Mouse (Mus musculus) kidney, embryonic 14.5 days (tissue): ENCODE data around the gene Banf1. TPM values are rescaled to one million over a fixed set of nuclear protein-coding genes. Genes with fewer than 3 reads are reported as not detected.
"Not testable (repeated sequence)": the region's sequence is repeated elsewhere in the genome, so short reads cannot be mapped to it uniquely, and the experiment has no call there.

Experiments used
- ATAC-seq: fragments of 200-750 bp; cut with Nextera tagmentation; 2 replicates; pipeline ENCODE4 v1.8.0; 2017; ENCODE audit warnings: moderate number of reproducible peaks, mild to moderate bottlenecking, moderate TSS enrichment, moderate library complexity; ENCODE audit not compliant: low FRiP score, low TSS enrichment
- H3K27ac ChIP-seq: fragments of 300-500 bp; sonication (generic); 2 replicates; pipeline ENCODE4 v1.5.1; 2014; ENCODE audit warnings: low read depth, mild to moderate bottlenecking, low read length, moderate library complexity, mixed read lengths
- H3K27me3 ChIP-seq: fragments of 300-500 bp; sonication (generic); 2 replicates; pipeline ENCODE4 v1.6.1; 2014; ENCODE audit warnings: mild to moderate bottlenecking, low read length; ENCODE audit not compliant: control insufficient read depth, insufficient read depth
- H3K36me3 ChIP-seq: fragments of 300-500 bp; sonication (generic); 2 replicates; pipeline ENCODE4 v1.6.1; 2014; ENCODE audit warnings: low read length, mixed read lengths; ENCODE audit not compliant: control insufficient read depth, insufficient read depth
- H3K4me1 ChIP-seq: fragments of 300-500 bp; sonication (generic); 2 replicates; pipeline ENCODE4 v1.6.1; 2014; ENCODE audit warnings: low read length, mixed read lengths; ENCODE audit not compliant: control insufficient read depth, insufficient read depth
- H3K4me2 ChIP-seq: fragments of 300-500 bp; sonication (generic); replicated peaks from 2 replicates; pipeline ENCODE4 v1.6.1; 2014; ENCODE audit warnings: low read depth, mild to moderate bottlenecking, low read length
- H3K4me3 ChIP-seq: fragments of 300-500 bp; sonication (generic); 2 replicates; pipeline ENCODE4 v1.5.1; 2014; ENCODE audit warnings: mild to moderate bottlenecking, low read length
- H3K9ac ChIP-seq: fragments of 300-500 bp; sonication (generic); 2 replicates; pipeline ENCODE4 v1.6.1; 2014; ENCODE audit warnings: low read depth, mild to moderate bottlenecking, low read length, moderate library complexity
- H3K9me3 ChIP-seq: fragments of 300-500 bp; sonication (generic); 2 replicates; pipeline ENCODE4 v1.6.1; 2016; ENCODE audit warnings: low read length; ENCODE audit not compliant: control insufficient read depth
- WGBS: fragments of 180-500 bp; shearing (Covaris S2); extraction: QIAGEN DNeasy Blood & Tissue Kit; methylation state at CpG from one replicate; pipeline ENCODE4 v1.1.7; 2014; 5-methylcytosine and 5-hydroxymethylcytosine counted together
- polyA plus RNA-seq: library from polyadenylated mRNA; unstranded; fragments of >200 nt; fragmentation: Nextera tagmentation; extraction: Ambion mirVana; gene quantifications from 2 replicates; pipeline ENCODE4 v1.2.1, GENCODE M21; 2014

Banf1 gene
- polyA plus RNA-seq, 1 experiment from 2014 or later: 527 TPM

DNA sequence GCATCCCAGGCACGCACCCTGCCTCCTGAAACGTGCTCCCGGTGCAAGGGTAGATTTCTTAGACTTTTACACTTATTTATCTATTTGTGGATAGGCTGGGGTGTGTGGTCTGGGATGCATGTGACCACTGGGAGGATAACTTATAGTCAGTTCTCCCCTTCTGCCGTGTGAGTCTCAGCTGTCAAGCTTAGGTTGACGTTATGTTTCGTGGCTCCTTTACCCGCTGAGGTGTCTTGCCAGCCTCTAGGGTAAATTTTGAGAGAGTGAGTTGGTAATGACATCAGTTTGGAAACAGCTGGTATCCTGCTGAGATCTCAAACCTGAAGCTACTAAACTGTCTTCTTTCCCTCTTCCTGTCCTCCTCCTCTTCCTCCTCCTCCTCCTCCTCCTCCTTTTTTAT, 39.0 kb upstream of the Banf1 start:
- no peaks in the 10 kb centered on the region for H3K9me3 ChIP-seq
- WGBS: 14% methylated on average over 7 of the region's 7 CpGs
- no peak for ATAC-seq
- H3K4me2 ChIP-seq: peak overlapping the region; percentile 52
- no peaks in the 10 kb centered on the region for H3K27me3 ChIP-seq
- H3K4me1 ChIP-seq: 0 out of 2 replicates have a peak, but pooled peaks cover 3% of the 10 kb centered on the region
- H3K27ac ChIP-seq: peak overlapping the region; percentile 26; the same call in 1 of the 2 replicates
- 0 out of 2 replicates have a peak, but pooled peaks cover 4% of the 10 kb centered on the region for H3K36me3 ChIP-seq
- peak overlapping the region; percentile 39 for H3K4me3 ChIP-seq
- H3K9ac ChIP-seq: peak overlapping the region; percentile 51; the same call in 1 of the 2 replicates

DNA sequence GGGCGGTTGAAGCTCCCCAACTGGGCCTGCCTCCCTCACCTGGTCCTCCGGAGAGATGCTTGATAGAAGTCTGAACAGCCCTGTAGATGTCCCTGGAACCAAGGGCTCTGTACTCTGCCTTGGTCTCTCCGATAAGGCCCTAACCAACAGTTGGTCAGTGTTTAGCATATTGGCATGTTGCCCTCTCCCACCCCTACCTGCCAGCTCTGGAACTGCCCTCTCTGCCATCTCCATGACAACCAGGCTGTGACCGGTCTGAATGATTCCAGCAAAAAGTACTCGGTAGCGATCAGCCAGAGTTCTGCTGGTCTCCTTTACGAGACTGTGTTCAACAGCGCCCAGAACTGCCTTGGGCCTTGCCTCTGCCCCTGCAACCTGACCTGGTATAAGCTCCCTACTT, 35.3 kb upstream of the Banf1 start, which contains the start of gene Tsga10ip:
Gene Tsga10ip (minus strand): TSS at position 234 of the 400 bp plus-strand sequence.
- no peak within 1 kb of the TSS for H3K4me3 ChIP-seq
- no peaks in the 10 kb centered on the region for H3K9me3 ChIP-seq
- WGBS: 78% methylated on average over 8 of the region's 8 CpGs
- ATAC-seq: no peak
- no peaks in the 10 kb centered on the region for H3K4me1 ChIP-seq
- H3K27me3 ChIP-seq: no peaks in the 10 kb centered on the region
- H3K27ac ChIP-seq: no peak within 1 kb of the TSS
- H3K9ac ChIP-seq: no peak within 1 kb of the TSS
- no peaks in the 10 kb centered on the region for H3K36me3 ChIP-seq
- H3K4me2 ChIP-seq: no peak within 1 kb of the TSS

DNA sequence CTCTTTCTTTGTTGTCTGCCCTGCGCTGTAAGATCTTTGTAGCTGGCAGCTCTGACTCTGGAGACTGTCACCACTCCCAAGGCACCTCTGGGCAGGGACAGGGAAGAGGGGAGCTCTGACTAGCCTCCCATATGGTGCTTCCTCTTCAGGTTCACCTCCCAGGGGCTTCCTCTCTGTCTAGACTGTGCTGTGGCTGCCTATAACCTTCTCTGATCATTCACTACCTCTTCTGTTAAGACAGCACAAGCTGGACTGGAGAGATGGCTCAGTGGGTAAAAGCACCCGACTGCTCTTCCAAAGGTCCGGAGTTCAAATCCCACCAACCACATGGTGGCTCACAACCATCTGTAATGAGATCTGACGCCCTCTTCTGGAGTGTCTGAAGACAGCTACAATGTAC, 34.1 kb upstream of the Banf1 start:
- WGBS: 74% methylated on average over 4 of the region's 4 CpGs
- not testable (repeated sequence) for H3K4me3 ChIP-seq, H3K9me3 ChIP-seq, H3K27me3 ChIP-seq, H3K9ac ChIP-seq, H3K27ac ChIP-seq, H3K4me2 ChIP-seq, H3K36me3 ChIP-seq, H3K4me1 ChIP-seq, ATAC-seq

DNA sequence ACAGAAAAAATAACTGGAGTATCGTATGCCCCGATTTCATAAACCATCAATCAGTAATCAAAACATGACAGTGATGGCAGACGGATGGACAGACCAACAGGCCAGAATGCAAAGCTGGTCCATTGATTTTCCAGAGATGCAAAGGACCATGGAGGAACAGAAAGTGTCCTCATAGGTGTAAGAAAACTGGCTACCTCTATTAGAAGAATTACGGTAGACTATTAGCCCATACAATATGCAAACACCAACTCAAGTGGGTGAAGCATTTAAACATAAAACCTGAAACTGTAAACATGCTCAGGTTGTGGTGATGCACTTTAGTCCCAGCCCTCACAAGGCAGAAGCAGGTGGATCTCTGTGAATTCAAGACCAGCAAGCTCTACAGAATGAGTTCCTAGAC, 28.4 kb upstream of the Banf1 start:
- Histone ChIP-seq H3K4me1 (0 out of 2 replicates have a peak, but pooled peaks cover 1% of the 10 kb centered on the region), H3K9ac (no peak overlapping the region), H3K36me3 (no peaks in the 10 kb centered on the region), H3K9me3 (no peaks in the 10 kb centered on the region), H3K27ac (no peak overlapping the region), H3K4me2 (no peak overlapping the region), H3K27me3 (no peaks in the 10 kb centered on the region), H3K4me3 (no peak overlapping the region)
- ATAC-seq: no peak
- 75% methylated on average over 4 of the region's 4 CpGs for WGBS

DNA sequence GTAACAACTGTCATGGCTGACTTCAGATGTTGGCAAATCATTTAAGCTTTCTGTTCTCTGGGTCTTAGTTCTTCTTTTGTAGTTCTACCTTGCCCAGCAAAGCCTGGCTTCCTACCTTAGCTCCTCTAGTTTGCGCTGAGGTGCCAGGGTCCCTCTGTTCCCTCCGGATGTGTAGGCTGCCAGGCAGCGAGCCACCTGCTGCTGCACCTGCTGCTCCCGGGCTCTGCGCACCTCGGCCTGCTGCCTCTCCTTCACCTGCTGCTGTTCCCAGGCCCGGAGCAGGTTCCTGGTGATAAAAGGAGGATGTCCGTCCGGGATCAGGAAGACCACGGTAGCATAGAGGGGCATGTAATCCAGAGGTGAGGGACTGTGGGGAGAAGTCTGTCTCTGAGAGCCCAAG, 27.2 kb upstream of the Banf1 start:
- no peak overlapping the region for H3K4me2 ChIP-seq
- no peaks in the 10 kb centered on the region for H3K9me3 ChIP-seq
- H3K4me3 ChIP-seq: no peak overlapping the region
- H3K27ac ChIP-seq: no peak overlapping the region
- H3K9ac ChIP-seq: no peak overlapping the region
- H3K27me3 ChIP-seq: no peaks in the 10 kb centered on the region
- H3K4me1 ChIP-seq: peaks cover 8% of the 10 kb centered on the region; the same call in 1 of the 2 replicates
- H3K36me3 ChIP-seq: no peaks in the 10 kb centered on the region
- ATAC-seq: no peak
- WGBS: 51% methylated on average over 10 of the region's 10 CpGs

DNA sequence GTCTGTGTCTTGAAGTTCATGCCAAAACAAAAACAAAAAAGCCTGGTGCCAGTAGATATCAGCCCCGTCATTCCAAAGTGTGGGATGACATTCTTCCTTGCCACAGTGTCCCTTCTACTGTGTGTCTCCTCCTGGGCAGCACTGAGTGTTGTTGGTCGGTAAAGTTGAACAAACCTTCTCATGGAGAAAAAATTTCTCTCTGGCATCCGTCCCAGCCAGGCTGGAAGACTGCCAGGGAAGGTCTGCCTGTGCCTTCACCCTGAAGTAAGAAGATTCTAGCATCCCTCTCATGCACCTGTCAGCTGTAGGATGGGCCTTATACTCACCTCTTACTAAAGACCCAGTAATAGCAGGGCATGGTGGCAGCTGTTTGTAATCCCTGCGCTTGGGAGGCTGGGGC, 25.9 kb upstream of the Banf1 start:
- H3K4me3 ChIP-seq: no peak overlapping the region
- no peaks in the 10 kb centered on the region for H3K36me3 ChIP-seq
- no peaks in the 10 kb centered on the region for H3K9me3 ChIP-seq
- no peak overlapping the region for H3K27ac ChIP-seq
- no peak overlapping the region for H3K4me2 ChIP-seq
- H3K9ac ChIP-seq: no peak overlapping the region
- no peak for ATAC-seq
- 66% methylated on average over 4 of the region's 4 CpGs for WGBS
- H3K27me3 ChIP-seq: no peaks in the 10 kb centered on the region
- peaks cover 8% of the 10 kb centered on the region; the same call in 1 of the 2 replicates for H3K4me1 ChIP-seq

DNA sequence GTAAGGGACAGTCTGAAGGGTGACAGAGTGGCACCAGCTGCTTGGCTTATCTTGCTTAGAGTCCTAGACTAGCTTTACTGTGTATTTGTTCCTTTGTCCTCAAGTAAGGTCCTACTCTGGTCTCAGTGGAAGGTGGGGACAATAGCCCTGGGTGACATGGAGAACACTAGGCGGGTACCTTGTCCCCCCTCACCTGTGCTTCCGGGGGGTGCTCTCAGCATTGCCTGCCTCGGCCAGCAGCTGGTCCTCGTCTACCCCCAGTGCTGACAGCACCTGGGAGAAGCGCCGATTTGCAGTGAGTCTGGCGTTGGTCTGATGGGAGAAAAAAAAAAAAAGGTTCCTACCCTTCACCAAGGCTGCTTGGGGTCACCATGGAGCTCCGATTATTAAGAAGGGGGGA, 23.4 kb upstream of the Banf1 start:
- Histone ChIP-seq H3K4me2 (peak overlapping the region; percentile 60), H3K27ac (peak overlapping the region; percentile 6; the same call in 1 of the 2 replicates), H3K27me3 (no peaks in the 10 kb centered on the region), H3K4me3 (peak overlapping the region; percentile 97), H3K9ac (peak overlapping the region; percentile 47; the same call in 1 of the 2 replicates), H3K36me3 (peaks cover 8% of the 10 kb centered on the region; the same call in 1 of the 2 replicates), H3K9me3 (no peaks in the 10 kb centered on the region), H3K4me1 (peaks cover 16% of the 10 kb centered on the region)
- 69% methylated on average over 8 of the region's 8 CpGs for WGBS
- ATAC-seq: no peak

DNA sequence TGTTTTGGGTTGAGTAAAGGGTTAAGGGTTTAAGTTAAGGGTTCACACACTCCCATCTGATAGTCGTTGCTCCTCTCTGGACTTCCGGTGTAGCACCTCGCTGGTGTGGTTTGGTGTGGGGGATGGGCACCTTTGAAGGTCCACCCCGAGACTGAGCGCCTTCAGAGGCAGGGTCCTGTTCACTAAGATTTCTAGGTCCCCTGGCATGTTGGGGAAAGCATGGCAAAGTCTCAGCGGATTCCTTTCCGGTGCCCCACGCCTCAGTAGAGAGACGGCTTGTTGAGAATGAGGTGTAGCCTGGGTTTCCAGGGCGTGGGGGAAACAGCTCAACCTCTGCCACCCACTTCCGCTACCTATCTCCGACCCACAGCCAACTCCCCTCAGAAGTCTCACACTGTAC, 22.7 kb upstream of the Banf1 start:
- Histone ChIP-seq H3K27ac (peak overlapping the region; percentile 6; the same call in 1 of the 2 replicates), H3K4me3 (peak overlapping the region; percentile 97), H3K9ac (peak overlapping the region; percentile 47; the same call in 1 of the 2 replicates), H3K4me1 (peaks cover 16% of the 10 kb centered on the region), H3K36me3 (peaks cover 16% of the 10 kb centered on the region), H3K27me3 (no peaks in the 10 kb centered on the region), H3K9me3 (no peaks in the 10 kb centered on the region), H3K4me2 (peak overlapping the region; percentile 60)
- no peak; the same call in 1 of the 2 replicates for ATAC-seq
- WGBS: 22% methylated on average over 12 of the region's 12 CpGs

DNA sequence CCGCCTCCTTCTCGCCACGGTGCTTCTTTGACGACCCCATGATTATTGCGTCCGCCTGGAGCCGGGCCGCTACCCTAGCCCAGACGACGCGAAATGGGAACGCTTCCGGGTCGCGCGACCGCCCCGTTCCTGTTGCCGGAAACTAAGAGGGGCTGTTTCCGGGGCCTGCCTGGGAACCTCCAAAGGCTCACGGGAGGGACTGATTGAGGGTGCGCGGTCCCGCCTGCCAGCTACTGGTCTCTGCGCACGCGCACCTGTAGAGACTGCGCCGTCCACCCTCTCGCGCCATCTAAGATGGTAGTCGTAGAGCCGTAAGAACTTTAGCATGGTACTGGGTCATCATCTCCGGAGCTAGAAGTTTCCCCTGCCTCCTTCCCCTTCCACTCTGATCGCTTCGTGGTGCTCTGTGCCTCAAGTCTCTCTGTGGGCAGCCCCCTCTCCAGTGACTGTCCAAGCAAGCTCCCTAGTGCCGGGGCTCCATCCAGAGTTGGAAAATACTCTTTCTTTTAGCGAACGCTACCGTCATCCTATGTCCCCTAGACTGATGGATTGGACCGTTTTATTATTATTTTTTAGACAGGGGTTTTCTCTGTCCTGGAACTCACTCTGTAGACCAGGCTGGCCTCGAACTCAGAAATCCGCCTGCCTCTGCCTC, 21.7 kb upstream of the Banf1 start, which contains the start of gene Sart1:
Gene Sart1 (minus strand): TSS at position 116 of the 655 bp plus-strand sequence.
- peak; percentile 95 for ATAC-seq
- H3K27ac ChIP-seq: peak within 1 kb of the TSS; percentile 86
- no peaks in the 10 kb centered on the region for H3K9me3 ChIP-seq
- H3K4me3 ChIP-seq: peak within 1 kb of the TSS; percentile 97
- H3K9ac ChIP-seq: peak within 1 kb of the TSS; percentile 95
- peak within 1 kb of the TSS; percentile 72 for H3K4me2 ChIP-seq
- peaks cover 25% of the 10 kb centered on the region for H3K36me3 ChIP-seq
- peaks cover 16% of the 10 kb centered on the region for H3K4me1 ChIP-seq
- WGBS: 1% methylated on average over 43 of the region's 43 CpGs
- H3K27me3 ChIP-seq: no peaks in the 10 kb centered on the region
